Mouse (Mus musculus): ENCODE results near the gene Ak5. TPM values are rescaled to one million over a fixed set of nuclear protein-coding genes. Genes with fewer than 3 reads are reported as not detected.

Ak5 gene
- polyA plus RNA-seq (2021; fragmentation: Nextera tagmentation): 97.7 and 105 TPM in 2 replicates
- long read RNA-seq, experiment 1, transcript Ak5-201 (14 exons, 3,323 nt): major isoform, 580 of 735 reads
- long read RNA-seq, experiment 1, partial matches to known transcripts: 70 of 735 reads
- long read RNA-seq, experiment 1, other reads (novel, unspliced or antisense): 85 of 735 reads
- long read RNA-seq, experiment 2, transcript Ak5-201 (14 exons, 3,323 nt): major isoform, 107 of 174 reads
- long read RNA-seq, experiment 2, partial matches to known transcripts: 40 of 174 reads
- long read RNA-seq, experiment 2, other reads (novel, unspliced or antisense): 27 of 174 reads

DNA sequence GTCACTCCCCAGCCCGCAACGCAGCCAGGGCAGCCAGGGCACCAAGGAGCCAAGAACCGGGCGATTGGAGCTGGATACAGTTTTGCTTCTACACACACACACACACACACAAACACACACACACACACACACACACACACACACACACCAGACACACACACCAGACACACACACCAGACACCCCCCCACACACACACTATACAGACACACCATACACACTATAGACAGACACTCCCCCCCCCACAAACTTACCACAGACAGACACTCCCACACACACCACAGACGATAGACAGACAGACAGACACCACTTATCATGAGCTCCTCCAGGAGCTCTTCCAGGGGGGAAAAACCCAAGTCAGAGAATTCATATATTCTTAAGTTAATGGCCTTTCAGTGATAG lies at the start of gene Ak5:
Ak5 (minus strand) TSS at position 122 of the 400 bp plus-strand sequence.

DNA sequence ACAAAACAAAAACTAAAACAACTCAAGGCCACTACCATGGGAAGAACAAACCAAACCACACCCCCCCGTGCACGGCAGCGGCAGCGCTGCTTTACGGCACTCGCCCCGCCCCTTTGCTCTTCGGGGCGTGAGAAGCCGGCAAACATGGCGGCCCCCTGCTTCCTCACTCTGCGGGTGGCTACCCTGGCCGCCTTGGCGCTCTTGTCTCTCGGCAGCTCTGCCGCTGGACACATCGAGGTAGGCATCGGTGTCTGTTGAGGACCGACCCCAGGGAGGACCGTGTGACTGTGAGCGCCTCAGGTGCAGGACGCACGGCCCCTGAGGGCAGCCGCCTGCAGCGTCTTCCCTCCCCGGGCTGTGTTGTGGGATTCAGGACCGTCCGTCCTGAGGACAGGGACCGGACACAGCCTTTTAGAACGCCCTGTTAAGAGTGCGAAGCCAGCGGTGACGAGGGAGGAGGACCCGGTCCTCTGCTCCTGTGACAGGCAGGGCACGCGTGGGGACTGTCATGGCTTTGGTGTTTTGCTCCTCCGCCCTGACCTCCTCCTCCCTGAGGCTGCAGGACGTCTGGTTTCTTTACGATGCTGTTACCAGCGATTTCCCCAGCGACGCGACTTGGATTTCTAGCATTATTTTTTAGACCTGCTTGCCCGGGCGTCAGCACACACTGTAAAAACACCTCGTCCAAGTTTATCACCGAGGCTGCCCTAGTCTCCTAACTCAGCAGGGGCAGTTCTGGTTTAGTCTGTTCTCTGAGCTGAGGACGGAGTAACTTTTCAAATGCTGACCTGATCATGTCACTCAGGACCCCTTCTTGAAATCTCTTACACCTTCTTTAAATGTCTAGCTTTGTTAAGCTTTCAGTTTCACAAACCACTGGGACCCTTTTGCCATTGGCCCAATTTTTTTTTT lies 46.1 kb upstream of the Ak5 start, which contains the start of gene Pigk:
Pigk (plus strand) TSS at position 110 of the 912 bp plus-strand sequence.

Other genes with a start within 250 kb of the Ak5 start
- gene Pigk, start 45.7 kb upstream of the Ak5 start, polyA plus RNA-seq (2021; fragmentation: Nextera tagmentation): 43.9 and 57.9 TPM in 2 replicates